Mouse (Mus musculus) CD4-positive, CD25-positive, alpha-beta regulatory T cell, adult 2 months (primary cell): Measurements from ENCODE around the gene H1foo.

Source experiments
- DNase-seq: peaks from one replicate; pipeline ENCODE4 v3.0.0-alpha.2; 2012; ENCODE audit warnings: low read depth, low spot score

The H1foo gene

DNA sequence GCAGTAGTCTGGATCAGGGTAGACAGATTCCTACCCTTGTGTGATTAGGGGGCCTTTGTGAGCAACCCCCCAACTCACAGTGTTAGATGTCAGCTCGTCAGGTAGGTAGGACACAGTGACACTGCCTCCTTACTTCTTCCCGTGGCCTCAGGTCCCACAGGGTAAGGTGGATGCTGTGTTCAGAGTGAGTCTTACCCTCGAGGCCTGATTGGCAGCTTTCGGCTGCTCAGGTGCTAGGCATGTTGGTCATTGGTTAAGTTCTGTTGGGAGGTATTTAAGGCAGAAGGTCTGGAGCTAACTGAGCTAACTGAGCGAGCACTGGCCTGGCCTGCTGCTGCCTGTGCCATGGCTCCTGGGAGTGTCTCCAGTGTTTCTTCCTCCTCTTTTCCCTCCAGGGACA, at the start of gene H1foo:
H1foo (plus strand) TSS at position 301 of the 400 bp plus-strand sequence.
- DNase-seq: no peak

DNA sequence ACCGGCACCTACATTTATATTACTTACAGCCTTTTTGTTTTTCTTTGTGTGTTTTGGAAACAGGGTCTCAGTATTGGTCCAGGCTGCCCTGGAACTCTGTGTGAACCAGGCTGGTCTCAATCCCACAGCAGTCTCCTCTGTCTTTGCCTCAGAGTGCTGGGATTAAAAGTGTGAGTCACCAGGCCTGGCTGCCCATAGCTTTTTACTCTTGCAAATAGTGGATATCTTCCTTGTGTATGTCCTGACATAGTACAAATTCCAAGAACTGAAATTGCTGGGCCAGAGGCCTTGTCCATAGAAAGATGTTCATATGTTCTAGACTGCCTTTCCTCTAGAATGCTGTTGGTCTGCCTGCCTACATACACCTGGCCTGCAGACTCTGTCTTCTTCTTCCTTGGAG, 48.4 kb upstream of the H1foo start:
- DNase-seq: no peak

DNA sequence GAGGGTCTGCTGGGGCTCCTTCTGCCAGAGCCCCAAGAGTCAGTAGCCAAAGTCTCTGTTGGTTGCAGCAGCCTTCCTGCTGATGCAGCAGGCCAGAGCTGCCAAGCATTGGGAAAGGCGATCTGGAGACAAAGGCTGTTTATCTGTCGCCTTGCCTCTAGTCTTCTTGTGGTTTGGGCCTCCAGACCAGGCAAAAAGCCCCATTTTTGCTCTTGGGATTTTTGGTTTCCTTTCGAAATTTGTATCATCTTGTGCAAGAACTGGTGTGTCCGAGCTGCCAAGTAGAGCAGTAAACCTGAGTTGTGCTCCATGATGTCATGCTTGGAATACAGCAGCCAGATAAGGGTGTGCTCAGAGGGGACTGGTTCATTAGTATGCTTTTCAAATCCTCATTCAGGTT, 47.6 kb upstream of the H1foo start:
- DNase-seq: no peak

DNA sequence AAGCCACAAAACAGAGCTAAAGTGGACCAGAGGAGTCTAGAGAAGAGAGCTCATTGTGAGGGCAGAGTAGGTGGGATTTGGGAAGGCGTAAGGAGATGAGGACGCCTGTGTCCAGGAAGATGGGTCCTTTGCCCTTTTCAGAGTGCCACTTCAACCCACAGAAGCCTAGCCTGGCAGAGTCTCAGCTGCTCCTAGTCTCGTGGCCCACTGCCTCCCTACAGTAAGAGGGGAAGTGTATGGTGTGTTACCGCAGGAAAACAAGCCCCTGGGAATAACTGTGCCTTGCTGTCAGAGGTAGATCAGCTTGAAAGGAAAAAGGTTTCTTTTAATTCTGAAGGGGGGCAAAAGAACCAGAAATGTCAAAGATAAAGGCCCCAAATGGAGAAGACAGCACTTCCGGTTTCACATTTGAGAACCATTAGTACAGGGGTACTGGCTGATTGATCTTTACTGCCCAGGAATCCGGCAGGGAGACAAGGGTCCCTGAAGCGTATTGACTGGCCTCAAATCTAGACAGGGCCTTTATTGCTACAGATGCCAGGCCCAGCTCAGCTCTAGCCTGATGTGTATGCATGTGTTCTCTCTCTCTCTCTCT, 46.7 kb upstream of the H1foo start:
- no peak for DNase-seq

DNA sequence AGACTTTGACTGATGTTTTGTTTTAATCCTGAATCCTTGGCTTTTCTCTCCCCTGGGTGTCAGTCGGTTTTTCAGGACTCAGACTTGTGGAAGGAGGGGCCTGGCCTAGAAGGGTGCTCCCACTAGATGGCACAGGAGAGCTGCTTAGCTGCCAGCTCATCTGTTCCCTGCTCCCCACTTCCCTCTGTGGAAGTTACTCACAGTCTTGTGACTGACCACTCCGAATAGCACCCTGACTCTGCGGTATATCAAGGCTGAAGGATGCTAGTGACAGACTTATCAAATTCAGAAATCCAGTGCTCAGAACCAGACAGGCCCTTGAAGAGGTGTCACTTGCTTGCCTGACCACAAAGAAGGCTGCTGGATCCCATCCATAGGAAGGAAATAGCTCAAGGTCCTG, 43.7 kb upstream of the H1foo start:
- peak; percentile 59 for DNase-seq

DNA sequence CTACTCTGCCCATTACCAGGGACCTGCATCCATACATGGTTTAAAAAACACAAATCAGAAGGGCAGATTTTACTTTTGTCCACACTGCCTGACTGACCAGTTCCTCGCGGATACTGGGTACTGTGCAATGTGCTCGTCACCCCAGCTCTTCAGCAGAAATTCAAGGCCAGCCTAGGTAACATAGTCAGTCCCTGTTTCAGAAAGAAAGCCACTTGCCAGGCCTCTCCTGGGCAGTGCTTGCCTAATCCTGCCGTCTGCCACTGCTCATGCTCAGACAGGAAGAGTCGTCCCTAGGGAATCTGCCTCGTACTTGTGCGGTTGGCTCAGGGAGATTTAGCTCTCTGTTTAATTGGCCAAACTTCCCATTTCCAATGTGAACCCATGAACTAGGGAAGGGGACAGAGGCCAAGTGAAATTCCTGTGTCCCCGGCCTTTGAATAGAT, 43.2 kb upstream of the H1foo start:
- no peak for DNase-seq

DNA sequence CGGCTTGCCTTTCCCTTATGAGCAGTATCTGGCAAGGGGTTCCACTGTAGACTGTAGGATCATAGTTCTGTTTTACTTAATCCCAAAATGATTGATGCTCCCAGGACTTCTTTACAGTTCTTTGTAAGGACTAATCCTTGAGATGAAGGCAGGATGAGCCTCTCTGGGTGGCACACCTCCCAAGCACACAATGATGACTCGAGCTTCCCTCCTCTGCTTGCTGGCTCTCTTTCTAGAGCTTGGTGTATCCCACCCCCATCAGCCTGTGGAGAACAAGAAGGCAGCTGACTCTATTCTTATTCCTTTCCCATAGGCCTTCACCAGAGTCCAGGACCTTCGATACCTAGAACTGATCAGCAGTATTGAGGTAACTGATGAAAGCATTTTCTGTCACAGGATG, 42.2 kb upstream of the H1foo start:
- no peak for DNase-seq

DNA sequence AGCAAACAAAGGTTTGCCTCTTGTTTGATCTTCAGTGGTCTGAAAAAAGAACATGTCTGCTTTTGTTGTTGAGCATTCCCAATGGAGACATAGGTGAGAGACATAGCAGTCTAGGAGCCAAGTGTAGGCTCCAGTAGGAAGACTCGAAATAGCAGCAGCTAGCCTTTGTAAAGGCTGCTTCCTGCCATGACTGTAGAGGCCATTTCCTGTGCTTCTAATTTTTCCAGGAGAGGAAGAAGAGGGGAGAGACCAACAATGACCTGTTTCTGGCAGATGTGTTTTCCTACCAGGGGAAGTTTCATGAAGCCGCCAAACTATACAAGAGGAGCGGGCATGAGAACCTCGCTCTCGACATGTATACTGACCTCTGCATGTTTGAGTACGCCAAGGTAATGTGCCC, 39.2 kb upstream of the H1foo start:
- no peak for DNase-seq

DNA sequence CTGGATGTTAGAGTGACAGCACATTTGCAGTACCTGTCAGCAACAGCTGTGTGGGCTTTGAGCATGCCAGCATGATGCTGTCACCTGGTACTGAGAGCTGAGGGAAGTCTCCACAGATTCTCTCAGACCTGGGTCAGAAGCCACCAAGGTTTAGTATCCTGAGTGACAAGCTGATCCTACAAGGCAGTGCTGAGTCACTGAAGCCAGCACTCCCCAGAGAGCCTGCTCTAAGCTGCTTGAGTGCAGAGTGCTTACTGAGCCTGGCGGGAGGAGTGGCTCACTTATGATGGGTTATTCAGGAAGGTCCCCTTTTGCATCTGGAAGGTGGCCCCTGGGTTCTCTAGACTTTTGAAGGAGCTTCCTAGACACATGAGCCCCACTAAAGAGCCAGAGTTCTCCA, 38.3 kb upstream of the H1foo start:
- DNase-seq: no peak

DNA sequence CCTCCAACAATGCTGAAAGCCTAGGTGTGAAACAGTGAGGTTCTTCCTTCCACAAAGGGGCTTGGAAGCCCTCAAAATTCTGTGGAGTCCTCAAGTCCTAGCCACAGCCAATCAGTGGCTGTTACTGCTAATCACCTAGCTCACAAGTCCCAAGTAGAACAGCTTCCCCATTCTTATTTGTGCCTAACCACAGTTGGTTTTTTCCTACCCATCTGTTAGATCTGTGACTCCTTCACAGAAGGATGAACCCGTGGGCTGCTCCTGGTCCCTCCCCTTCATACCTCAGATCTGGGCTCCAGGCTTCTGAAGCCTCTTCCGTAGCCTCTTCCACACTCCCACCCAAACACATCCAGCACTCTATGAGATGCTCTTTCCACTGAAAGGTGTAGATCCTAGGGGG, 37.9 kb upstream of the H1foo start:
- no peak for DNase-seq

DNA sequence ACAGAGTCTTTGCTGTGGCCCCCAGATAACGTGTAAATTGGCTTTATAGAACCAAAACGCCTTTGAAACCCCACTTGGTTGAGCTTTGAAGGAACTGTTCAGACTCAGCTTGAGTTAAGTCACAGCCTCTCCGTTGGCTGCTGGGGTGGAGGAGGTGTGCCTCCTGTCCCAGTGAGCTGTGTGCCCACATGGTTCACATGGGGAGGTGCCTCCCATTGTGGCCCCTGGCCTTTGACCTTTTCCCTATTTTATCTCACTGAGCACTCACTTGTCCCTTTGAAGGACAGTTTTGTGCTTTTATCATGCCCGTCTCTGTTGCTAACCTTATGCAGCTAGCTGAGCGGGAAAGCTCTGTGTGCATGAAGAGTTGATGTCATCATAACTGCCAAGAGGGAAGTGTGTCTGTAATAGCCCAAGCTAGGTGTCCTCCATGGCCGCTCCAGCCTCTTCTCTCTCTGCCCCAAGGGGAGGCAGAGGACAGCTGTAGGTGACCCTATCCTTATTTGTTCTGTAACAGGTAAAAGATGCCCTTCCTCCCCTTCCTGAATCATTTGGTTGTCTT, 36.2 kb upstream of the H1foo start:
- DNase-seq: no peak

DNA sequence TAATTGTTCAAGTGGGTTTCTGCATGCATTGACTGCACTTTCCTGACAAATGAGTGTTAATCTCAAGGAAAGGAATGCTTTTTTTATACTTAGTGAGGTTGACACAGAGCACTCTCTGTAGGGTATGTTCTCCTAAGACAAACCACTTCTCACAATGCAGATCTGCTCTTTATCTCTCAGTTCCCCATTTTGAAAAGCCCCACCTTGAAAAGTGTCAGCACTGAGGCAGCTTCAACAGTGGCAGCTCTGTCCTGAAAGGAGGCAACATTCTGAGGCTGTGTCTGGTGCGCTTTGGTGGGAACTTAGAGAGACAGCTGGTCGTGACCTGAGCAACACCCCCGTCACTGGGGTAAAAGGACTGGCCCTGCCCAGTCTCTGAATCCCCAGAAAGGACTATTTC, 35.7 kb upstream of the H1foo start:
- no peak for DNase-seq

DNA sequence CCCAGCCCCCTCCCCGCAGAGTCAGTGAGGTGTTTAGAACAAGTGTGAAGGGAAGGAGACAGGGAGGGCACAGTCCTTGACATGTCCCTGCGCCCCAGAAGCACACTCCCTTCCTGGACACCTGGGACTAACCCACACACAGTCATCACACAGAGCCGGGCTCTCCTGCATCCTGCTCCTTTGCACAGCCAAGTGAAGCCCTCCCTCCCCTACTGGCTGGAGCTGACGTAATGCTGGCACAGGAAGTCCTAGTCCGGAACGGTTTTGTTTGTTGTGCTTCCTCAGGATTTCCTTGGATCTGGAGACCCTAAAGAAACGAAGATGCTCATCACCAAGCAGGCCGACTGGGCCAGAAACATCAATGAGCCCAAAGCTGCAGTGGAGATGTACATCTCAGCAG, 34.8 kb upstream of the H1foo start:
- DNase-seq: no peak

DNA sequence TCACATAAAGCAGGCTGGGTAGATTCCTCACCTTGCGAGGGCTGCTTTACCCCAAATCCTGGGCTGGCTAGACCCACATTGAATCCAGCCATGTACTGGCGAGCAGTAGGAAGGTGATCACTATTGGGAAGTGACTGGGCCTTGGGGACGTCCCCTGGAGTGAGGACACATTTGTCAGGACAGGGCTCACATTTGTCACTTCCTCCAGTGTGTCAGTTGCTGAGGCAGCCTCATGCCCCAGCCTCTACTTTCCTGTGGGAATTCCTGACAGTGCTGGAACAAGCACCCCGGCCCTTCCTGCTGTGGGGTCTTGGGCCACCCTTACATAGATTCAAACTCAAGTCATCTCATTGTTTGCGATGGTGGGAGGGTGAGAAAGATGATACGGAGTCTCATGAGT, 33.0 kb upstream of the H1foo start:
- no peak for DNase-seq

DNA sequence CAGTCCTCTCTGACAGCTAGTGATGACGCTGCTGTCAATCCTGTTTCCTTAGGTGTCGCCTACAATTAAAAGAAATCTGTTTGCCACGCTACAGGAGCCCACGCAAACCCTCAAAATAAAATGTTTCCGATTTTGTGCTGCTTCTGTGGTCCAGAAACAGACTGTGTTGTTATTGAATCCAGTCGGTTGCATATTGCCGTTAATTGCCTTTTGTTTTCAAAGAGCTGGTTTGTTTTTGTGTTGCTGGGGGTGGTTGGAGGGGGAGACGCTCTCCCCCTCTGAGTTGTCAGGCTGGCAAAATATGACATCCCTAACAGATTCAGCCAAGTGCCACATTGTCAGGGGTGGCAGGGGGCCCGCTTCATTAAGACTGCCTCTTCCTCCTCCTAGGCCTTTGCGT, 31.3 kb upstream of the H1foo start:
- DNase-seq: no peak

DNA sequence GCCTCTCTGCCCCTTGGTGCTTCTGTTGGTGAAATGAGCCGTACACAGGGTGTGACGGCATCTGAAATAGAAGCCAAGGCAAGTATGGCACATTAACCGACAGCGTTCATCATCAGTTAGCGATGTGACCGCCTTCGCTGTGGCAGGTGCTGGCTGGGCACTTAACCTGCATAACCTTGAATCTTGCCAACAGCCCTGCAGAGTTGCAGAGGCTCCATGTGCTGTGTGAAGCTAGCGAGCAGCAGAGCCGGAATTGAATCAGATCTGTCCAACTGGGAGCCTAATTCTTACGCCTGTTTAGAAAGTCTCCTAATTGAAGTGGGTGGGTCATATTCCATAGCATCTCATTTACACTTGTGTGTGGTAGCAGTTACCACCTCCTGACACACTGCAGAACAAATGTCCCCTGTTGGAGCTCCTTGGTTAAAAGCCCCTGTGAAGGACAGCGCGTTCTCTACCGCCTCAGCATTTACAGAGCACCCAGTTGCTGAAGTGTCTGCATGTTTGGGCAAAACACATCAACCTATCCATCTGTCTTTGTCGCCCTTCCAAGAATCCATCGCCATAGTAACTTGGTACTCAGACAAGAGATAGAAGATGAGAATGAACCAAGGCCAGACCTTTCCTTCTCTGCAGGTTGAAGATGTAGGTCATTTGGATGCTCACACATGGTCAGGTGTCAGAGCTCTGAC, 30.1 kb upstream of the H1foo start:
- no peak for DNase-seq

DNA sequence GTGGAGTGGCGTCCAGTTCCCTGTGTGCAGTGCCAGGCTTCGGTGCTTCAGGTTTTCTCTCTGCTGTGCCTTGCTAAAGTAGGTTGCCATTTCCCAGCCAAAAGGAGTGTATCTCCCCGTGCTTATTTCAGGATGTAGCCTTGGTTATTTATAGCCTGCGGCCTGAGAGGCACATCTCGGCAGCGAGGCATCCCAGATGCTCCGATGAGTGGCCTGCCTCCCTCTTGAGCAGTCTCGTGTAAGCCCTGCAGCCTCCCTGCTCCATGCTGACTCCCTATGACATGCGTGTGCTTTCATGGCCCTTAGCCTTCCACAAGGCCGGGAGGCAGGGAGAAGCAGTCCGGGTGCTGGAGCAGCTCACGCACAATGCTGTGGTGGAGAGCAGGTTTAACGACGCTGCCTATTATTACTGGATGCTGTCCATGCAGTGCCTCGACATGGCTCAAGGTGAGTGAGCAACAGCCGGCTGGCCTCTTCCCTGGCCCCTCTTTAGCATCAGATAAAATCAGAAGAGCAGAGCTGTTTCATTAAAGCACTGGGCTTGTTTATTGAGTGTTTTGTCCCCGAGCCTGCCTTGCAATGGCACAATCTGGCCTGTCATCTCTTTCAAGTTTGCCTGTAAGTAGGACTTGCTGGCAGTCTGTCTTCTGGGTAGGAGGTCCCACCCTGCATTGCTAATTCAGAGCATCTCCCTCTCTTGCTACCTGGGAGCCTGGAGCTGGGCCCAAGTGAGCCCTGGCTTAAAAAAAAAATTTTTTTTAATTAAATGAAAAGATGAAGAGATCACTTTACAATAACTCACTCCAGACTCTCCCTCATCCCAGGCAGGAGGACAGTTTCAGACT, 28.9 kb upstream of the H1foo start:
- DNase-seq: no peak

DNA sequence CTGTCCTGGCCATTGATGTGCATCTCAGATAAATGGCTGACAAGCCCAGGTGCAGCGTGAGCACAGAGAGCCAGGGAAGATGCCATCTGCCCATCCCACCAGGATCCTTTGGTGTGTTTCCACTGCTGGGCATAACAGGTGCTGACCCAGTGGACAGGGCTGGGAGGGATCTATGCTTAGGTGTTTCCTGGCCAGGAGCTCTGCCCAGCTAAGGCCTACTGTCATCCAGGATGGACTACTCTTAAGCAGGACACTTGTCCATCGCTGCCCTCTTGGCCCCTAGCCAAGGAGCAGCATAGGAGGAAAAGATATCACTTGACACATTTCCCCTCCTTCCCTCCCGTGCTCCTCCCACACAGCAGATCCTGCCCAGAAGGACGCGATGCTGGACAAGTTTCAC, 28.1 kb upstream of the H1foo start:
- DNase-seq: no peak

DNA sequence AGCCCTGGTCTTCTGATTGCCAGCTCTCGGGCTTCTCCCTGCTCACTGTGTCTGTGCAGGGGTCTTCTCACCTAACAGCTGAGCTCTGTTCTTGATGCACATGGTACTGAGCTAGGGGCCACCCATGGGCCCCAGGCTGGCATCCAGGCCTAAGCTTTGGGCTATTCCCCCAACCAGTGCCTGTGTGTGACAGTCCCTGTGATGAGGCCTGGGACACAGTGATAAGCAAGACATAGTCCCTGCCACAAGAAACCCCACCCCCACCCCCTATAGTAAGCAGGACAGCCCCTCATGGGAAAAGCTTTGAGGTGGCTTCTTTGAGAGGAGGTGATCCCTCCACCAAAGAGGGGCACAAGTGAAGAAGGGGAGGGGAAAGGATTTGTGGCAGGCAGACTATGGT, 26.1 kb upstream of the H1foo start:
- no peak for DNase-seq

DNA sequence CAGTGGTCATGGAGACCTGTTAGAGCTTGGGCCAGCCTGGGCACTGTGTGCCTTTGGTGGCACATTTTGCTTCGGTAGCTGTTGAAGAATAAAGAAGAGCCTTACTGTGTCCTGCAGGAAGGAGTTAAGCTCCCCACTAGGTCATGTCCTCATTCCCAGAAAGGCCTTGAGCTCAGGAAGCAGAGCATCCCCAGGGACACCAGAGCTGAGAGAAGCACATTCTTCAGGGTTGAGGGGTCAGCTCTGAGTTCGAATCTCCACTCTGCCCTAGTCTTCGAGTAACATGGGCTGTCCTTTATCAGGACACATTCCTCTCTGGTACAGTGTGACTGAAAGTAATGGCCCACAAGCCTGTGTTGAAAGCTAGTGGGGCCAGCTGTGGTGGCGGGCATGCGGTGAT, 24.9 kb upstream of the H1foo start:
- no peak for DNase-seq

DNA sequence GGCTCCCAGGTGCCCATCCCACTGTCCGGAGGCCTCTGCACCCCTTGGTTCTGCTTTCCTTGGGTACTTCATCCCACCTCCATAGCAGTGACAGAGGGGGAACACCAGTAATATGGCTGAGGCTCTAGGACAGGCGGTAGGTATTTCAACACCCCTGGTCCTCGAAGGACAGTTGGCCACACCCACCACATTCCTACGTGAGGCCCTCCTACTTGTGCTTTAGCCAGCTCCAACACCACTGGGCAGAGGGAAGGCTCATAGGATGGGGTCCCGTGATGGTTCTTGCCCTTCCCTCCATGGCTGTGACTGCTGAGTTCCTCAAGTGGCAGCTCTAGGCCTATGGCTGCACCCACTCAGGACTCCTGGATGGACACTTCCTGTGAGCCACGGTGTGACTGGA, 19.9 kb upstream of the H1foo start:
- DNase-seq: no peak

DNA sequence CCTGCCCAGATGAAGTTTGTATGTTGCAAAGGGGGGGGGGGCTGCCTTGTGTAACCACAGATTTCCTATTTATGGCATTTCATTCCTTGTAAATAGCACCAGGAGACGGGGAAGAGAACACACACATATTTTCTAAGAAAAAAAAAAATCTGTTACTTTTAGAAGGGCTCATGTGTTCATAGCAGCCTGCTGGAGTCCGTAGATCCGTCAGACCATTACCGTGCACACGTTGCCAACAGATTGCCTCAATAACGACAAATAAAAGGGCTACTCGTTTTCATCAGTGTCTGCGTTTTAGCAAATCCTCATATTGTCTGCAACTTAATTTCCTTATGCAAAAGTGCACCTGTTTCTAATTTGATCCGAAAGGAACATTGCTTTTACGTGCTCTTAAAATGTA, 18.3 kb upstream of the H1foo start:
- DNase-seq: no peak
